Comparison of ENCODE assay signal across 27 mouse cellular contexts in genomic region chr13:113100879-113101278, GRCm38 (mm10). TPM values are rescaled to one million over a fixed set of nuclear protein-coding genes. Genes with fewer than 3 reads are reported as not detected.
DNase-seq lines count a peak whose midpoint lies in the region; ATAC-seq and TF ChIP-seq lines count a peak whose summit lies in the region.
"Had no signal": no experiment of that assay in that cellular context is flagged by ENCODE, and none has a peak within 500 bp of the region (broad histone marks: within the 10 kb centered on the region; RNA-seq: fewer than 3 reads in every experiment).

TSS of gene Gzma (minus strand) at chr13:113100981.

- H3K9me3 ChIP-seq in lung, embryonic 15.5 days, result no peaks in the 10 kb centered on the region
- H3K9me3 ChIP-seq in midbrain, embryonic 10.5 days (replicated peaks), result no peaks in the 10 kb centered on the region
- H3K9me3 ChIP-seq: hindbrain, embryonic 10.5 days; megakaryocyte, embryonic 14.5 days had no signal

- H3K27me3 ChIP-seq in lung, embryonic 15.5 days, result no peaks in the 10 kb centered on the region
- H3K27me3 ChIP-seq in midbrain, embryonic 10.5 days (ENCODE audit: low read depth, poor library complexity, severe bottlenecking), result no peaks in the 10 kb centered on the region
- H3K27me3 ChIP-seq: megakaryocyte, embryonic 14.5 days had no signal

- TF ChIP-seq CTCF in lung, adult 2 months (IDR thresholded peaks at IDR 0.05; ENCODE audit: insufficient read depth, low read length), result no peak

- no peaks in the 10 kb centered on the region for H3K36me3 ChIP-seq in lung, embryonic 15.5 days
- no peaks in the 10 kb centered on the region for H3K36me3 ChIP-seq in midbrain, embryonic 10.5 days
- H3K36me3 ChIP-seq: hindbrain, embryonic 10.5 days had no signal

- no peak for DNase-seq in lung, adult 2 months
- DNase-seq in naive thymus-derived CD4-positive, alpha-beta T cell, adult 2 months (ENCODE audit: low read depth), result peak; percentile 38
- peak; percentile 50 for DNase-seq in thymus, postnatal 25 days
- no peak for DNase-seq in kidney, adult 18-20 months
- DNase-seq in frontal cortex, postnatal 14 days (ENCODE audit: low spot score in 2 of 2), result no peak
- no peak for DNase-seq in midbrain, embryonic 10.5 days (ENCODE audit: low spot score)
- DNase-seq: adrenal gland, postnatal 25 days; cerebellum, adult 9-11 months; gastrocnemius, adult 2 months; heart, postnatal 10 days; kidney, adult 11 months; lung, adult 18-20 months; midbrain, embryonic 14.5 days had no signal

- TF ChIP-seq POLR2A in lung, adult 2 months (IDR thresholded peaks at IDR 0.05; ENCODE audit: borderline replicate concordance, extremely low read depth, low read depth, low read length), result no peak

- H3K9ac ChIP-seq in lung, embryonic 15.5 days, result no peak within 1 kb of the TSS

- no peak for ATAC-seq in lung, embryonic 15.5 days (ENCODE audit: borderline replicate concordance, extremely low read depth, low FRiP score, low TSS enrichment)
- peak; percentile 90 for ATAC-seq in activated CD4-positive, CD25-positive, alpha-beta regulatory T cell, adult 4 months
- ATAC-seq: hindbrain, postnatal 0 days had no signal

- H3K4me3 ChIP-seq in lung, embryonic 15.5 days, result no peak within 1 kb of the TSS
- H3K4me3 ChIP-seq in lung, adult 2 months (replicated peaks; ENCODE audit: extremely low read depth, low read depth, low read length), result no peak within 1 kb of the TSS
- H3K4me3 ChIP-seq in midbrain, embryonic 10.5 days, result no peak within 1 kb of the TSS
- H3K4me3 ChIP-seq: gastrocnemius, adult 2 months; hindbrain, embryonic 10.5 days; layer of hippocampus, adult 2 months; megakaryocyte, embryonic 14.5 days; myocyte had no signal

- no peaks in the 10 kb centered on the region for H3K4me1 ChIP-seq in lung, embryonic 15.5 days
- no peaks in the 10 kb centered on the region for H3K4me1 ChIP-seq in lung, adult 2 months (ENCODE audit: control insufficient read depth, insufficient read depth, low read length)
- no peaks in the 10 kb centered on the region for H3K4me1 ChIP-seq in midbrain, embryonic 10.5 days
- H3K4me1 ChIP-seq: hindbrain, embryonic 10.5 days; megakaryocyte, embryonic 14.5 days had no signal

- H3K27ac ChIP-seq in lung, embryonic 15.5 days, result no peak within 1 kb of the TSS
- H3K27ac ChIP-seq in midbrain, embryonic 10.5 days (replicated peaks), result no peak within 1 kb of the TSS
- H3K27ac ChIP-seq: gastrocnemius, adult 2 months; hindbrain, embryonic 10.5 days; hindbrain, postnatal 0 days; kidney, postnatal 0 days; layer of hippocampus, adult 2 months had no signal

- 82% methylated on average over 6 of the region's 6 CpGs for WGBS in lung, embryonic 15.5 days
- WGBS in lung, adult 2 months, result 75% methylated on average over 6 of the region's 6 CpGs
- WGBS in midbrain, embryonic 10.5 days, result 86% methylated on average over 6 of the region's 6 CpGs

- no peak within 1 kb of the TSS for H3K4me2 ChIP-seq in lung, embryonic 15.5 days
- H3K4me2 ChIP-seq: heart, embryonic 11.5 days had no signal

RNA-seq across cellular contexts. Expression of gene Gzma, which starts in this region (rescaled TPM):
- 3.9 and 18.9 TPM in 2 replicates for polyA plus RNA-seq in lung, embryonic 15.5 days (2015; fragmentation: Nextera tagmentation; extraction: Ambion mirVana)
- 6.1 and 6.4 TPM in 2 replicates for polyA plus RNA-seq in lung, adult 2 months (2012; rRNA removed)
- polyA plus RNA-seq in activated CD4-positive, CD25-positive, alpha-beta regulatory T cell, adult 4 months (2017; shearing (Covaris generic)), result 1 to 10 TPM; 3.3 to 6.7 TPM
- polyA plus RNA-seq in midbrain, embryonic 10.5 days (2016; fragmentation: Nextera tagmentation; extraction: Ambion mirVana), result not detected in 2 replicates
- polyA plus RNA-seq: brain, embryonic 14.5 days; embryonic facial prominence, embryonic 11.5 days; forebrain, embryonic 11.5 days; heart, embryonic 11.5 days; hindbrain, embryonic 10.5 days; hindbrain, postnatal 0 days; limb, embryonic 11.5 days; midbrain, embryonic 14.5 days; myocyte; neural tube, embryonic 14.5 days had no signal

Comparison
In these comparisons a context has a peak if more than half of its experiments do, and no peak if none do; other contexts are left out.
1. DNase-seq: peak in naive thymus-derived CD4-positive, alpha-beta T cell, adult 2 months (single experiment) and thymus, postnatal 25 days (single experiment); none in lung, adult 2 months (single experiment), kidney, adult 18-20 months (single experiment), frontal cortex, postnatal 14 days (0 of 2) and midbrain, embryonic 10.5 days (single experiment).